Mouse (Mus musculus): ENCODE results near the gene Olfr1511.
"Not testable (repeated sequence)": the region's sequence is repeated elsewhere in the genome, so short reads cannot be mapped to it uniquely, and the experiment has no call there.

The Olfr1511 gene

DNA sequence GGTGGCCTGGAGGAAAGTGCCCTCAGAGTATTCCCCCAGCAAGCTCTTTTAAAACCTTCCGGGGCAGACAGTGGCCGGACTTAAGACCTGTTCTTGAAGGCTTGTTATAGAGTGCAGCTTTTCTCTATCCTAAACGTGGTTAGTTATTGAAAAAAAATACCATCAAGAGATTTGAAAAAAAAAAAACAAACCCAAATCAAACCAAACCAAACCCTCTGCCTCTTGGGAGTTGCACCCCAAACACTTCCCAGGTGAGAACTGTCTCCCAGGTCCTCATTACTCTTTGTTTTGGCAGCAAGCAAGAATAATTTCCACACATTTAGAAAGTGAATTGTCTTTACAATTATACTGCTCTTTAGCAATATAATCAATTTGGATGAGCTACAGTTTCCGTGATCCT, at the start of gene Olfr1511:
TSS of gene Olfr1511 (minus strand) at position 101 of the 400 bp plus-strand sequence.
- no peak for DNase-seq

DNA sequence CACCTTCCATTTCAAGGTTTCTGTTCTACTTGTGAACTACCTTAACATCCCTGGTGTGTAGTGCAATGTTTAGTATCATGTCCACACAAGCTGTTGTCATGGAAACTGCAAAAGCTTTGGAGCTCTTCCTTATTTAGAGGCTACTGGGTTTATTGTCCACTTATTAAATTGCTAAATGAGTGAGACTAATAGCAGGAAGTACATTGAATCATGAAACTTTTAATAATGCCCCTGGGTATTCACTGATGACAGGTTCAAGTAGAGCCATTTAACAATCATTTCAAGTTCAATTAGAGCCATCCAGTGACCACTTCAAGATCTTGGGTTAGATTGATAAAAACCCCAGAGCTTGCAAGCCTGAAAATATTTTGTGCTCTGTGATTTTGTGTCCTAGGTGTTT, 45.5 kb upstream of the Olfr1511 start, which contains the start of gene Olfr1509:
TSS of gene Olfr1509 (plus strand) at position 301 of the 400 bp plus-strand sequence.
- no peak for DNase-seq

DNA sequence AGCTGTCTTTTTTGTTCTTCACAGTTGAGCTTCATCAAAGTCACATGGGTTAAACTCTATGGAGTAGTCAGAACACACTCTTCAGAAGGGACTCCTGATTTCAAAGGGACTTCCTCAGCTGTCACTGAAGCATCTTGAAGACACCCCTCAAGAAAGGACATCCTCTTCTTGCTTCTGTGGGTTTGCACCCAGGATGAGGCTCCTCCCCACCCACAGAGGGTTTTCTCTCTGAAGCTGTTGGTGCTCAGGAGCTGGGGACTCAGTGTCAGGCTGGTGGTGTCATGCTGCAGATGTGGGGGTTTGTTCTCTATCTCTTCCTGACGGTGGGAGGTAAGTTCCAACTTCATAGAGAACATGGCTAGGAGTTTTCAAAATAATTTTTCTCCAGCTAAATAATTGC, 30.5 kb upstream of the Olfr1511 start:
- no peak for DNase-seq

DNA sequence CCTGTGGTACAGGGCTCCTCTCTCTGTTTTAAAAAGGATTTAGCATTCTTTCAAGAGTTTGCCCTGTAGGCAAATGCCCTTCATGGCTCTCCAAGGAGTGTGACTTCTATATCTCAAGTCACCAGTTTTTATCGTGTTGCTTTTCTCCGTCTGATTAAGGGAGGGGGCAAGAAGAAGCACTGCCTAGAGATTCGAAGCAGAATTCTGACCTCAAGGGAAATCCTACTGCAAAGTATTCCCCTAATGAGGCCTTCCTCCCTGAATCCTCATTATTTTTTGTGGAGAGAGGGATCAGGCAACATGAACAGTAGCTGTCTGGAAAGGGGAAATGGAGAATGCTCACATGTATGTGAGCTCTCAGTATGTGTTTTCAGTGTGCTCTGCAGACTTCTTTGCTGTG, 17.1 kb upstream of the Olfr1511 start, which contains the start of gene Olfr1510:
TSS of gene Olfr1510 (minus strand) at position 101 of the 400 bp plus-strand sequence.
- DNase-seq = no peak

DNA sequence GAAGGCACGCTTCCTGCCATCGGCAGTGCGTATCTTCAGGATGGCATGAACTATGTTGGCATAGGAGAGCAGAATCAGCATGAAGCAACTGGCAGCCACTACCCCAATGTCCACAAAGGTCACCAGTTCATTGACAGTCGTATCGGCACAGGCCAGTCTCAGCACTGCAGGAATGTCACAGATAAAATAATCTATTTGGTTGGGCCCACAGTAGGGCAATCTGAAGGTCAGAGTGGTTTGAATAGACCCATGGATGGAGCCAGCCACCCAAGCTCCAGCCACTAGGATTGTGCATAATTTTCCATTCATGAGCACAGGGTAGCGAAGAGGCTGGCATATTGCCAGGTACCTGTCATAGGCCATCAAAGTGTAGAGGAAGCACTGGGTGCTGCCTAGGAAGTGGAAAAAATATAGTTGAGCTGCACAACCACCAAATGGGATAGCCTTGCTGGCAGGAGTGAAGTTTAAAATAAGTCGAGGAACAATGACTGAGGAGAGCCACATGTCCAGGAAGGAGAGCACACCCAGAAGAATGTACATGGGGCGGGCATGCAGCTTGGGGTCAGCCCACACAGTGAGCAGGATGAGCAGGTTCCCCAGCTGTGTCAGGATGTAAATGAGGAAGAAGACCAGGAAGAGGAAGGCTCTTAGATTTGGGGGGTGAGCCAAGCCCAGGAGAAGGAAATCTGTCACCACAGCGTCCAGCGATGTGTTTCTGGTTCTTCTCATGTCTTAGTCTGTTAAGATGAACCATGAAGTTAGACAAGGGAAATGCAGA, 13.2 kb upstream of the Olfr1511 start:
- DNase-seq = not testable (repeated sequence)

DNA sequence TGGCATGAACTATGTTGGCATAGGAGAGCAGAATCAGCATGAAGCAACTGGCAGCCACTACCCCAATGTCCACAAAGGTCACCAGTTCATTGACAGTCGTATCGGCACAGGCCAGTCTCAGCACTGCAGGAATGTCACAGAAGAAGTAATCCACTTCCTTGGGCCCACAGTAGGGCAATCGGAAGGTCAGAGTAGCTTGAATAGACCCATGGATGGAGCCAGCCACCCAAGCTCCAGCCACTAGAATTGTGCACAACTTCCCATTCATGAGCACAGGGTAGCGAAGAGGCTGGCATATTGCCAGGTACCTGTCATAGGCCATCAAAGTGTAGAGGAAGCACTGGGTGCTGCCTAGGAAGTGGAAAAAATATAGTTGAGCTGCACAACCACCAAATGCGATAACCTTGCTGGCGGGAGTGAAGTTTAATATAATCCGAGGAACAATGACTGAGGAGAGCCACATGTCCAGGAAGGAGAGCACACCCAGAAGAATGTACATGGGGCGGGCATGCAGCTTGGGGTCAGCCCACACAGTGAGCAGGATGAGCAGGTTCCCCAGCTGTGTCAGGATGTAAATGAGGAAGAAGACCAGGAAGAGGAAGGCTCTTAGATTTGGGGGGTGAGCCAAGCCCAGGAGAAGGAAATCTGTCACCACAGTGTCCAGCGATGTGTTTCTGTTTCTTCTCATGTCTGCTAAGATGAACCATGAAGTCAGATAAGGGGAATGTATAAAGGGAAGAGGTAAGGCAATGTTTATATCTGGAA, 6.9 kb downstream of the Olfr1511 start:
- not testable (repeated sequence) for DNase-seq

DNA sequence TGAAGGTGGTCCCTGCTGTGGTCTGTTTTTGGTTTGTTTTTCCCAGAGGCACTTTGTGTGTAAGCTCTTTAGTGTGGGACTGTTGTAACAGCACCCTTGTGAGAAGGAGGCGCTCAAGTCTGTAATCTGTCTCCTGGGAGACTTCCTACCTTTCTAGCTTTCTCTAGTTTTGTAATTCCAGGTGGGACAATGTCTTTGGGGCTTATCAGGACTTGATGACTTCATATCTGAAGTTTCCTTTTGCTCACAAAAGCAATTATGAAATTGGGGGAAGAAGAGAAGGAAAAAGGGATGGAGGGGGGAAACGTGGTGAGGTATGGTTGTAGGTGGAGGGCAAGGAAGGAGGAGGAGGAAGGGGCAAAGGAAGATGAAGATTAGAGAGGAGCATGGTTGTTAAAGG, 18.1 kb downstream of the Olfr1511 start, which contains the start of gene Olfr1512:
TSS of gene Olfr1512 (minus strand) at position 101 of the 400 bp plus-strand sequence.
- no peak for DNase-seq

DNA sequence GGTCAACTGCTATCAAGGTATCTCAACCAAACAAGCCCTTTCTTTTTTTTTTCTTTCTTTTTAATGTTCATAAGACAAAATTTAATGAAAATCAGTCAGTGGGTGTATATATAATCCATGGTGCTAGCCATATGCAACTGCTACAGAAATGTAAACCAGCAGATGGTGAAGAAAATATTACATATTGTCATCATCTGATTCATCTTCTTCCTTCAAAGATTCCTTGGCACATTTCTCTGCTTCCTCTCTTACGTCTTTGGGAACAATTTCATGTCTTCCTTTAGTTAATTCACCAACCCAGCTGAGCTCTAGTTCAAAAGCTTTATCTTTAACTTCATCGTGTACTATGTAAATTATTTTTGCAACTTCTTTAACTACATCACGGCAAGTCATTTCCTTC, 28.4 kb downstream of the Olfr1511 start:
- no peak for DNase-seq

DNA sequence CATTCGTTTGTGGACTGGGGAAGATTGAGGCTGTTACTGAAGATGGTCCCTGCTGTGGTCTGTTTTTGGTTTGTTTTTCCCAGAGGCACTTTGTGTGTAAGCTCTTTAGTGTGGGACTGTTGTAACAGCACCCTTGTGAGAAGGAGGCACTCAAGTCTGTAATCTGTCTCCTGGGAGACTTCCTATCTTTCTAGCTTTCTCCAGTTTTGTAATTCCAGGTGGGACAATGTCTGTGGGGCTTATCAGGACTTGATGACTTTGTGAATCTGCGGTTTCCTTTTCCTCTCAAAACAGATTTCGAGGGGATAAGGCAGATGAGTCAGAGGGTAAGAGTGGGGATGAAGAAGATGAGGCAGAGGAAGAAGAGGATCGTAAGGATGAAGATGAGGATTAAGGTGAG, 40.9 kb downstream of the Olfr1511 start, which contains the start of gene Olfr1513:
TSS of gene Olfr1513 (minus strand) at position 101 of the 400 bp plus-strand sequence.
- no peak for DNase-seq
